Mouse (Mus musculus) lung, adult 18-20 months (tissue): Measurements from ENCODE around the gene Ilf3.
"Not testable (repeated sequence)": the region's sequence is repeated elsewhere in the genome, so short reads cannot be mapped to it uniquely, and the experiment has no call there.

Experiments used
- DNase-seq, 2 experiments: peaks; one replicate each; pipeline ENCODE4 v3.0.0; 2022; ENCODE audit warnings: mixed read lengths in 2 of 2

Ilf3 gene

GRCm38 (mm10) chr9:21367357-21368111 is at the start of gene Ilf3:
Ilf3 (plus strand) TSS chr9:21367871.
- DNase-seq, result peak; percentile 100

- no peak for DNase-seq
Observed at GRCm38 (mm10) chr9:21318792-21319191, 48.9 kb upstream of the Ilf3 start.

- no peak for DNase-seq
Observed at GRCm38 (mm10) chr9:21319503-21319902, 48.2 kb upstream of the Ilf3 start.

- DNase-seq, result no peak
Observed at GRCm38 (mm10) chr9:21320280-21320618, 47.4 kb upstream of the Ilf3 start.

- DNase-seq, result peak; percentile 83 to 88
Observed at GRCm38 (mm10) chr9:21320619-21321512, 46.8 kb upstream of the Ilf3 start, which contains the start of gene Slc44a2. Slc44a2 (plus strand) TSS chr9:21320698.

- peak; percentile 52 to 68 for DNase-seq
Observed at GRCm38 (mm10) chr9:21321513-21321835, 46.2 kb upstream of the Ilf3 start.

GRCm38 (mm10) chr9:21322211-21322916 is 45.3 kb upstream of the Ilf3 start:
- DNase-seq, result no peak

- not testable (repeated sequence) for DNase-seq
Observed at GRCm38 (mm10) chr9:21322917-21323297, 44.8 kb upstream of the Ilf3 start.

GRCm38 (mm10) chr9:21324269-21324668 is 43.4 kb upstream of the Ilf3 start:
- DNase-seq, result peak; percentile 53 to 70

GRCm38 (mm10) chr9:21327569-21327968 is 40.1 kb upstream of the Ilf3 start:
- no peak for DNase-seq

- no peak for DNase-seq
Observed at GRCm38 (mm10) chr9:21328041-21328440, 39.6 kb upstream of the Ilf3 start.

- DNase-seq, result peak; percentile 77 to 85
Observed at GRCm38 (mm10) chr9:21329041-21329440, 38.6 kb upstream of the Ilf3 start.

- DNase-seq, result no peak
Observed at GRCm38 (mm10) chr9:21329699-21330289, 37.9 kb upstream of the Ilf3 start.

- no peak for DNase-seq
Observed at GRCm38 (mm10) chr9:21331365-21332140, 36.1 kb upstream of the Ilf3 start.

GRCm38 (mm10) chr9:21332161-21333061 is 35.3 kb upstream of the Ilf3 start:
- DNase-seq, result no peak

GRCm38 (mm10) chr9:21333523-21333922 is 34.1 kb upstream of the Ilf3 start:
- DNase-seq, result no peak

GRCm38 (mm10) chr9:21334747-21335146 is 32.9 kb upstream of the Ilf3 start:
- DNase-seq, result no peak

- DNase-seq, result no peak
Observed at GRCm38 (mm10) chr9:21335391-21335790, 32.3 kb upstream of the Ilf3 start.

GRCm38 (mm10) chr9:21336491-21336890 is 31.2 kb upstream of the Ilf3 start:
- no peak for DNase-seq

GRCm38 (mm10) chr9:21337652-21338051 is 30.0 kb upstream of the Ilf3 start:
- peak; percentile 82 to 88 for DNase-seq

GRCm38 (mm10) chr9:21340411-21340810 is 27.3 kb upstream of the Ilf3 start:
- peak; percentile 50 to 71 for DNase-seq
